Mouse (Mus musculus): Measurements from ENCODE around the gene Snw1.
"Not testable (repeated sequence)": the region's sequence is repeated elsewhere in the genome, so short reads cannot be mapped to it uniquely, and the experiment has no call there.

The Snw1 gene

GRCm38 (mm10) chr12:87471964-87472786, at the start of gene Snw1:
Gene Snw1 (minus strand): TSS chr12:87472274.
- DNase-seq (ENCODE audit: low spot score in 2 of 2): peak; percentile 90 to 94

- DNase-seq (ENCODE audit: low spot score in 2 of 2): not testable (repeated sequence)
Observed at GRCm38 (mm10) chr12:87519616-87520015, 47.5 kb upstream of the Snw1 start.

GRCm38 (mm10) chr12:87514016-87514415, 41.9 kb upstream of the Snw1 start, which contains the start of gene Gm8300:
Gene Gm8300 (plus strand): TSS chr12:87514316.
- DNase-seq (ENCODE audit: low spot score in 2 of 2): not testable (repeated sequence)

GRCm38 (mm10) chr12:87494421-87494820, 22.3 kb upstream of the Snw1 start, which contains the start of gene Gm5788:
Gene Gm5788 (plus strand): TSS chr12:87494721.
- DNase-seq (ENCODE audit: low spot score in 2 of 2): not testable (repeated sequence)

GRCm38 (mm10) chr12:87488683-87489082, 16.6 kb upstream of the Snw1 start:
- not testable (repeated sequence) for DNase-seq (ENCODE audit: low spot score in 2 of 2)

GRCm38 (mm10) chr12:87482482-87482881, 10.4 kb upstream of the Snw1 start:
- DNase-seq (ENCODE audit: low spot score in 2 of 2): not testable (repeated sequence)

- no peak for DNase-seq (ENCODE audit: low spot score in 2 of 2)
Observed at GRCm38 (mm10) chr12:87474756-87475155, 2.7 kb upstream of the Snw1 start.

GRCm38 (mm10) chr12:87471421-87471963, 582 bp downstream of the Snw1 start:
- DNase-seq (ENCODE audit: low spot score in 2 of 2): no peak

GRCm38 (mm10) chr12:87470263-87471136, 1.6 kb downstream of the Snw1 start:
- peak in 1 of 2 experiments; percentile 20 for DNase-seq (ENCODE audit: low spot score in 2 of 2)

GRCm38 (mm10) chr12:87464678-87465297, 7.3 kb downstream of the Snw1 start:
- no peak for DNase-seq (ENCODE audit: low spot score in 2 of 2)

- DNase-seq (ENCODE audit: low spot score in 2 of 2): no peak
Observed at GRCm38 (mm10) chr12:87449456-87449855, 22.6 kb downstream of the Snw1 start.

GRCm38 (mm10) chr12:87444211-87444610, 27.9 kb downstream of the Snw1 start:
- DNase-seq (ENCODE audit: low spot score in 2 of 2): no peak

GRCm38 (mm10) chr12:87443700-87444122, 28.4 kb downstream of the Snw1 start, which contains the start of the genes Slirp and Alkbh1:
Gene Slirp (plus strand): TSS chr12:87443896.
Gene Alkbh1 (minus strand): TSS chr12:87444017.
- peak; percentile 88 to 90 for DNase-seq (ENCODE audit: low spot score in 2 of 2)

GRCm38 (mm10) chr12:87443115-87443699, 28.9 kb downstream of the Snw1 start:
- DNase-seq (ENCODE audit: low spot score in 2 of 2): no peak

- no peak for DNase-seq (ENCODE audit: low spot score in 2 of 2)
Observed at GRCm38 (mm10) chr12:87442177-87443114, 29.6 kb downstream of the Snw1 start.

GRCm38 (mm10) chr12:87428885-87429284, 43.2 kb downstream of the Snw1 start:
- no peak for DNase-seq (ENCODE audit: low spot score in 2 of 2)

GRCm38 (mm10) chr12:87428295-87428694, 43.8 kb downstream of the Snw1 start:
- no peak for DNase-seq (ENCODE audit: low spot score in 2 of 2)

- no peak for DNase-seq (ENCODE audit: low spot score in 2 of 2)
Observed at GRCm38 (mm10) chr12:87426354-87427031, 45.6 kb downstream of the Snw1 start.

GRCm38 (mm10) chr12:87424516-87424915, 47.6 kb downstream of the Snw1 start:
- DNase-seq (ENCODE audit: low spot score in 2 of 2): no peak

Measured in urinary bladder, postnatal 36 days (tissue).